Mouse (Mus musculus): ENCODE results near the gene Srebf2. TPM values are rescaled to one million over a fixed set of nuclear protein-coding genes. Genes with fewer than 3 reads are reported as not detected.

Srebf2 gene
- polyA plus RNA-seq, 1 experiment from 2014 or later, result 143 TPM

DNA sequence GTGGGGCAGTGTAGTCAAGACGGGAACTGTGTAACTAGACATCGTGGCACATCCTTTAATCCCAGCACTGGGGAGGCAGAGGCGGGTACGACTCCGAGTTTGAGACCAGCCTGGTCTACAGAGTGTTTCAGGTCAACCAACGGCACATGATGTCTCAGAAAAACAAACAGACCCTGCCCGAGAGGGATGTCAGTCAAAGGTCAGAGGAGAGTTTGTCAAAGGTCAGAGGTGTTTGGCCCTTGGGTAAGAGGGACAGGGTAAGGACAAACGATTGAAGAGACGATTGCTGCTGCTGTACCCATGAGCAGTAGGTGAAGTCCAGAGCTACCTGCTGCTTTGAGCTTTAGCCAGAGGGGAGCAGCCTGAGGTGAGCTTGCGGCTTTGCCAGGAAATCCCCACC, 36.6 kb downstream of the Srebf2 start:
- H3K27me3 ChIP-seq (ENCODE audit: control insufficient read depth, insufficient read depth, low read length), result no peaks in the 10 kb centered on the region
- 0 out of 2 replicates have a peak overlapping the region, but pooled peaks have one; percentile 3 for H3K27ac ChIP-seq (ENCODE audit: low read depth, low read length)
- DNase-seq (ENCODE audit: low spot score) (no peak), ATAC-seq (ENCODE audit: low FRiP score) (no peak)
- no peak overlapping the region for H3K4me3 ChIP-seq (ENCODE audit: low read depth, low read length)
- peaks cover 3% of the 10 kb centered on the region; the same call in 1 of the 2 replicates for H3K9me3 ChIP-seq (ENCODE audit: control insufficient read depth, low read length)
- H3K36me3 ChIP-seq (ENCODE audit: control insufficient read depth, insufficient read depth, low read length), result peaks cover 74% of the 10 kb centered on the region
- H3K4me1 ChIP-seq (replicated peaks; ENCODE audit: control insufficient read depth, insufficient read depth, low read length), result no peaks in the 10 kb centered on the region
- no peak overlapping the region for H3K4me2 ChIP-seq (replicated peaks; ENCODE audit: low read depth, low read length)
- WGBS, result 72% methylated on average over 10 of the region's 10 CpGs
- no peak overlapping the region for H3K9ac ChIP-seq (ENCODE audit: low read depth, low read length)

DNA sequence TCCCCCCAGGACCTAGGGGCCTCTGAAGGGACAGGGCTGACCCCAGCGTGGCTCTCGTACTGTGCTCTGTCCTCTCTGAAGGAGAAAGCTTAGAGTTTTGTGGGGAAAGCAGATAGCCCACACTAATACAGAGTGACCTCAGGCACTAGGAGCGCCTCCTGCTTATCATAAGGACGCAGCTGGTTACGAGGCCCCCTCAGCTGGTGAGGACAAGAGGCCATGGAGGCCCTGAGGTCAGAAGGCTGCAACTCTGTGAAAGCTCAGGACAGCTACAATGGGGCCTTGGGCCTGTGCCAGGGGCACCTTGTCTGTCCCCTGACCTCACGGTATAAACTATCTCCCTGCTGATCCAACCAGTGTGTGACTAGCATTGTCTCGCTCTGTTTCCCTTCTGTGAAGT, 37.2 kb downstream of the Srebf2 start:
- 79% methylated on average over 7 of the region's 7 CpGs for WGBS

DNA sequence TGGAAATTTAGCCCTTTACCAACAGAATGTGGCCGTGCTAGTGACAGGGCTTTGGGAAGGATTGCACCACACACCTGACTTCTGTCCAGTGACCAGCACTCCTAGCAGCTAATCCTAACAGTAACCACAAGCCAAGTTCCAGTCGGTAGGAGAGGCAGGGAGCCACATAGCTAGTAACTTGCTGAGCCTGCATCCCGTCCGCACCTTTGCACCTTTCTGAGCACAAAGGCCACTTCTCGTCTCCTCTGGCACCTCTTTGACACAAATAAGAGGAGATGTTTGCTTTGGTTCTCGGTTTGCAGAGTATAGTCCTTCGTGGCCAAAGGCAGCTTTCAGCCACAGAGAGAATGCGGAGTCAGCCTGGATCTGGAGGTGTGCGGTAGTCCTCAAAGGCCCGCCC, 37.7 kb downstream of the Srebf2 start:
- Histone ChIP-seq H3K27ac (ENCODE audit: low read depth, low read length) (no peak overlapping the region), H3K4me1 (replicated peaks; ENCODE audit: control insufficient read depth, insufficient read depth, low read length) (no peaks in the 10 kb centered on the region), H3K4me2 (replicated peaks; ENCODE audit: low read depth, low read length) (no peak overlapping the region), H3K9ac (ENCODE audit: low read depth, low read length) (no peak overlapping the region), H3K9me3 (ENCODE audit: control insufficient read depth, low read length) (peaks cover 3% of the 10 kb centered on the region; the same call in 1 of the 2 replicates), H3K27me3 (ENCODE audit: control insufficient read depth, insufficient read depth, low read length) (no peaks in the 10 kb centered on the region), H3K4me3 (ENCODE audit: low read depth, low read length) (no peak overlapping the region), H3K36me3 (ENCODE audit: control insufficient read depth, insufficient read depth, low read length) (peaks cover 64% of the 10 kb centered on the region)
- DNase-seq (ENCODE audit: low spot score), result no peak
- WGBS, result 91% methylated on average over 10 of the region's 10 CpGs
- no peak for ATAC-seq (ENCODE audit: low FRiP score)

More for the DNA sequence above, 37.2 kb downstream of the Srebf2 start:
- DNase-seq (ENCODE audit: low spot score), result no peak
- Histone ChIP-seq H3K9ac (ENCODE audit: low read depth, low read length) (no peak overlapping the region), H3K4me1 (replicated peaks; ENCODE audit: control insufficient read depth, insufficient read depth, low read length) (no peaks in the 10 kb centered on the region), H3K27ac (ENCODE audit: low read depth, low read length) (no peak overlapping the region), H3K9me3 (ENCODE audit: control insufficient read depth, low read length) (peaks cover 3% of the 10 kb centered on the region; the same call in 1 of the 2 replicates), H3K36me3 (ENCODE audit: control insufficient read depth, insufficient read depth, low read length) (peaks cover 68% of the 10 kb centered on the region), H3K4me2 (replicated peaks; ENCODE audit: low read depth, low read length) (no peak overlapping the region), H3K4me3 (ENCODE audit: low read depth, low read length) (no peak overlapping the region), H3K27me3 (ENCODE audit: control insufficient read depth, insufficient read depth, low read length) (no peaks in the 10 kb centered on the region)
- ATAC-seq (ENCODE audit: low FRiP score), result no peak

DNA sequence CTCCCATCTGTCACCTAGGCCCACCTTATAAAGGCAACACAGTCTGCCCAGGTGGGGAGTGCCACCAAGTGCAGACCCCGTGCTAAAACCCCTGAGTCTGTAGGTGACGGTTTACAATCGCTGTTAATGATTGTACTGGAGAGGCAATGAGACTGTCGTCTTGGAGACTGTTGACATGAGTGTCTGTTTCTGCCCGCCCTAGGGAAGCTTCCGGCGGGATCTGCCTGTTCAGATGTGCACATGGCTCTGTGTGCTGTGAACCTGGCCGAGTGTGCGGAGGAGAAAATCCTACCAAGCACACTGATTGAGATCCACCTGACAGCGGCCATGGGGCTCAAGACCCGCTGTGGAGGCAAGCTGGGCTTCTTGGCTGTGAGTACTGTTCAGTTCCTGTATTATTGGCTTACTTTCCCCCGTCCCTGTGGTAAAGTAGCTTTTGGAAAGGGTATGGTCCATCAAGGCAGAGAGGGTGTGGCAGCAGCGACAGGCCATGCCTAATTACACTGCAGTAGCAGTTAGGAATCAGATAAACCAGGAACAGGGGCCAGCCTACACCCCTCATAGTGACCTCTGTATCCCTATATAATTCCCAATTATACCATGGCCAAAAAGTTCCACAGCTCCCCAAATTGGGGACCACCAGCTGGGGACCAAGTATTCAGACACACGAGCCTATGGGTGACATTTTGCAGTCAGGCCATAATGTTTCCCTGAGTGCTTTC, 38.2 kb downstream of the Srebf2 start:
- DNase-seq (ENCODE audit: low spot score) (no peak), ATAC-seq (ENCODE audit: low FRiP score) (no peak)
- Histone ChIP-seq H3K9ac (ENCODE audit: low read depth, low read length) (no peak overlapping the region), H3K27ac (ENCODE audit: low read depth, low read length) (no peak overlapping the region), H3K4me2 (replicated peaks; ENCODE audit: low read depth, low read length) (no peak overlapping the region), H3K36me3 (ENCODE audit: control insufficient read depth, insufficient read depth, low read length) (peaks cover 58% of the 10 kb centered on the region), H3K9me3 (ENCODE audit: control insufficient read depth, low read length) (peaks cover 3% of the 10 kb centered on the region; the same call in 1 of the 2 replicates), H3K4me3 (ENCODE audit: low read depth, low read length) (no peak overlapping the region), H3K27me3 (ENCODE audit: control insufficient read depth, insufficient read depth, low read length) (no peaks in the 10 kb centered on the region), H3K4me1 (replicated peaks; ENCODE audit: control insufficient read depth, insufficient read depth, low read length) (no peaks in the 10 kb centered on the region)
- WGBS, result 89% methylated on average over 14 of the region's 14 CpGs

DNA sequence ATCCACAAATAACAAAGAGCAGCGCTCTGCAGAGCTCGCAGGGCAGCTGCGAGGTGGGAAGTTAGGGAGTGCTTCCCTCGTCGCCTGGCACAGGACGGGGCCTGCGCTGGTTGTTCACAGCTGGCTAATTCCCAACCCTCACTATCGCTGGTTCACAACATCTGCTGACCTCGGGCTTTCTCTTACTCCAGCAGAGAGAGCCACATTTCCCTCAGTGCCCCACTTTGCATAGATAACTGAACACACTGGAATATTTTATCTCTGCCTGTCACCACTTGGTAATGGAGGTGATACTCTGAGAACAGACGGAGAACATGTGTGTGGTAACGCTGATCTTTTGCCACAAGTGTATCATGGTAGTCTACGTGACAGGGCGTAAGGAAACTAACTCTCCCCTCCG, 39.1 kb downstream of the Srebf2 start:
- no peak overlapping the region for H3K4me2 ChIP-seq (replicated peaks; ENCODE audit: low read depth, low read length)
- no peak for DNase-seq (ENCODE audit: low spot score)
- H3K4me3 ChIP-seq (ENCODE audit: low read depth, low read length), result no peak overlapping the region
- H3K27me3 ChIP-seq (ENCODE audit: control insufficient read depth, insufficient read depth, low read length), result no peaks in the 10 kb centered on the region
- H3K9ac ChIP-seq (ENCODE audit: low read depth, low read length), result no peak overlapping the region
- WGBS, result 87% methylated on average over 14 of the region's 14 CpGs
- peaks cover 3% of the 10 kb centered on the region; the same call in 1 of the 2 replicates for H3K9me3 ChIP-seq (ENCODE audit: control insufficient read depth, low read length)
- ATAC-seq (ENCODE audit: low FRiP score), result no peak
- H3K4me1 ChIP-seq (replicated peaks; ENCODE audit: control insufficient read depth, insufficient read depth, low read length), result no peaks in the 10 kb centered on the region
- H3K27ac ChIP-seq (ENCODE audit: low read depth, low read length), result no peak overlapping the region
- peaks cover 49% of the 10 kb centered on the region for H3K36me3 ChIP-seq (ENCODE audit: control insufficient read depth, insufficient read depth, low read length)

DNA sequence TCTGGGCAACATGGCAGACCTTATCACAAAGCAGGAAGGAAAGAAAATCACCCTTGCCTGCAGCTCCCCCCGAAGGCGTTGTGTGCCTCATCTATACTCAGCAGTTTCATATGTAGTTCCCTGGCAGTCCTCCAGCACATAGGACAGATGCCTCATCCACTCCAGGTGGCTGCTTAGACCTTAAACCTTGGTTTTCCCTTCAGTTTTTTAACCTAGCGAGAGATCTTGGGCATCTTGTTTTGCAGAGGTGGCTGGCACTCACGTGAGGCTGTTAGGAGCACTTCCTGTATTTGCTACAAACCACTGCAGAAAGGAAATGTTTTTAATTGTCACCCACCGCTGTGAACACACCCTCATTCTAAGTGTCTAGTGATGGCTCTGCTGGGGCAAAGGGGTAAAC, 40.0 kb downstream of the Srebf2 start:
- no peak overlapping the region for H3K9ac ChIP-seq (ENCODE audit: low read depth, low read length)
- DNase-seq (ENCODE audit: low spot score), result no peak
- H3K36me3 ChIP-seq (ENCODE audit: control insufficient read depth, insufficient read depth, low read length), result peaks cover 43% of the 10 kb centered on the region
- WGBS, result 91% methylated on average over 5 of the region's 5 CpGs
- H3K9me3 ChIP-seq (ENCODE audit: control insufficient read depth, low read length), result peaks cover 2% of the 10 kb centered on the region; the same call in 1 of the 2 replicates
- H3K4me2 ChIP-seq (replicated peaks; ENCODE audit: low read depth, low read length), result no peak overlapping the region
- H3K4me1 ChIP-seq (replicated peaks; ENCODE audit: control insufficient read depth, insufficient read depth, low read length), result no peaks in the 10 kb centered on the region
- no peaks in the 10 kb centered on the region for H3K27me3 ChIP-seq (ENCODE audit: control insufficient read depth, insufficient read depth, low read length)
- H3K27ac ChIP-seq (ENCODE audit: low read depth, low read length), result no peak overlapping the region
- ATAC-seq (ENCODE audit: low FRiP score), result no peak
- no peak overlapping the region for H3K4me3 ChIP-seq (ENCODE audit: low read depth, low read length)

DNA sequence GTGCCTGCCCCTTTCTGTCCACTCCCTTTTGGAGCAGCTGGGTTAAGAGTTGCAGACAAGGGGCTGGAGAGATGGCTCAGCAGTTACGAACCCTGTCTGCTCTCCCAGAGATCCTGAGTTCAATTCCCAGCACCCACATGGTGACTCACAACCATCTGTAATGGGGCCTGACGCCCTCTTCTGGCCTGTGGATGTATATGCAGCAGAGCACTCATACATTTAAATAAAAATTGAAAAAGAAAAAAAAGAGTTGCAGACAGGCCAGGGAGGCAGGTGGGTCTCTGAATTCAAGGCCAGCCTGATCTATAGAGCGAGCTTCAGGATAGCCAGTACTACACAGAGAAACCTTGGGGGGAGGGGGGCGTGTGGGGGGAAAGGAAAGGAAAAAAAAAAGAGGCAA, 40.4 kb downstream of the Srebf2 start:
- H3K4me1 ChIP-seq (replicated peaks; ENCODE audit: control insufficient read depth, insufficient read depth, low read length), result no peaks in the 10 kb centered on the region
- DNase-seq (ENCODE audit: low spot score) (no peak), ATAC-seq (ENCODE audit: low FRiP score) (no peak)
- no peaks in the 10 kb centered on the region; the same call in 1 of the 2 replicates for H3K9me3 ChIP-seq (ENCODE audit: control insufficient read depth, low read length)
- peaks cover 40% of the 10 kb centered on the region for H3K36me3 ChIP-seq (ENCODE audit: control insufficient read depth, insufficient read depth, low read length)
- no peaks in the 10 kb centered on the region for H3K27me3 ChIP-seq (ENCODE audit: control insufficient read depth, insufficient read depth, low read length)
- H3K4me3 ChIP-seq (ENCODE audit: low read depth, low read length), result no peak overlapping the region
- no peak overlapping the region for H3K9ac ChIP-seq (ENCODE audit: low read depth, low read length)
- H3K27ac ChIP-seq (ENCODE audit: low read depth, low read length), result no peak overlapping the region
- WGBS, result 86% methylated on average over 4 of the region's 4 CpGs
- no peak overlapping the region for H3K4me2 ChIP-seq (replicated peaks; ENCODE audit: low read depth, low read length)

DNA sequence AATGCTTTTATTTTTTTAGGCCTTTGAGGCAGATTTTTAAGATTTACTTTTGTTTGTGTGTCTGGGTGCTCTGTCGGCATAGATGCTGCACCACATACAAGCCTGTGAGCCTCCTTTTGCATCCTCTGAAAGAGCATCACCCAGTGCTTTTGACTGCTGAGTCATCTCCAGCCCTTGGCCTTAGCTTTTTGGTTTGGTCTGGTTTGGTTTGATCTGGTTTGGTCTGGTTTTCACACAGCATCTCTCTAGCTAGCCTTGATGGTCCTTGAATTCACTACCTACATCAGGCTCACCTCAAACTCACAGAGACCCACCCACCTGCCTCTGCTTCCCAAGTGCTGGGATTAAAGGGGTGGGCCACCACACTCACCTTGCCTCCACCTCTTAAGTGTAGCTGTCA, 40.9 kb downstream of the Srebf2 start:
- H3K4me2 ChIP-seq (replicated peaks; ENCODE audit: low read depth, low read length), result no peak overlapping the region
- 100% methylated on average over 1 of the region's 1 CpGs for WGBS
- no peak for DNase-seq (ENCODE audit: low spot score)
- no peak overlapping the region for H3K27ac ChIP-seq (ENCODE audit: low read depth, low read length)
- H3K4me3 ChIP-seq (ENCODE audit: low read depth, low read length), result no peak overlapping the region
- peaks cover 42% of the 10 kb centered on the region for H3K36me3 ChIP-seq (ENCODE audit: control insufficient read depth, insufficient read depth, low read length)
- no peaks in the 10 kb centered on the region for H3K9me3 ChIP-seq (ENCODE audit: control insufficient read depth, low read length)
- no peak for ATAC-seq (ENCODE audit: low FRiP score)
- no peak overlapping the region for H3K9ac ChIP-seq (ENCODE audit: low read depth, low read length)
- H3K27me3 ChIP-seq (ENCODE audit: control insufficient read depth, insufficient read depth, low read length), result no peaks in the 10 kb centered on the region
- no peaks in the 10 kb centered on the region for H3K4me1 ChIP-seq (replicated peaks; ENCODE audit: control insufficient read depth, insufficient read depth, low read length)

Measured in hindbrain, embryonic 11.5 days (tissue).